Mouse (Mus musculus): ENCODE data around the gene Kcnab2. TPM values are rescaled to one million over a fixed set of nuclear protein-coding genes. Genes with fewer than 3 reads are reported as not detected.

The Kcnab2 gene
- polyA plus RNA-seq, 1 experiment from 2014 or later = 19.3 TPM

DNA sequence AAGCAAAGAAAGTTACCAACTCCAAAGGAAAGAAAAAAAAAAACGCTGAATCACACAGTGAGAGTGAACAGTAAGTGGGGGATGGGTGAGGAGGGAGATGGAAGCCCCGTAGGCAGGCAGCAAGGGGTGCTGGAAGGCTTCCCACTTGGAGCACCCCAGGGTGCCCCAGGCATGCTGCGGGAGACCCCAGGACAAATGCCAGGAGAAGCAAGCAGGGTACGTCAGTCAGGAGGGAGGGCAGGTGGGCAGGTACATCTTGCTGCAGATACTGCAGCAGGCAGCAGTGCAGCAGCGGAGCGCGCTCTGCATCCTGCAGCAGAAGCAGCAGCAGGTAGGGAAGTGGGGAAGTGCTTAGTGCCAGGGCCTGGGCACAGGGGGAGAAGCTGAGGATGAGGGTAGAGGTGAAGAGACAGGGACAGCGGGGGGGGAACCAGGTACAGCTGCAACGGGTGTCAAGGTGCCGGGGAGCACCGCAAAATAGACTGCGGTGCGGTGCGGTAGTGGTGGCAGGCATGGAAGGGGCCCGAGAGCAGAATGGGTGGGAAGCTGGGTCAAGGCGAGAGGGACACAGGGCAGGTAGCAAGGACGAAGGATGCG is 1.1 kb downstream of the Kcnab2 start, which contains the start of gene Nphp4:
TSS of gene Nphp4 (plus strand) at position 280 of the 597 bp plus-strand sequence.
- 4% methylated on average over 18 of the region's 18 CpGs for WGBS
- no peak within 1 kb of the TSS for H3K27ac ChIP-seq
- peaks cover 20% of the 10 kb centered on the region for H3K4me1 ChIP-seq
- peak within 1 kb of the TSS; percentile 80 for H3K4me3 ChIP-seq
- peak within 1 kb of the TSS; percentile 90 for H3K4me2 ChIP-seq (replicated peaks)
- peak within 1 kb of the TSS; percentile 83 for H3K9ac ChIP-seq
- H3K9me3 ChIP-seq (replicated peaks) = peaks cover 13% of the 10 kb centered on the region
- 0 out of 2 replicates have a peak, but pooled peaks cover 2% of the 10 kb centered on the region for H3K36me3 ChIP-seq
- no peak; the same call in 1 of the 2 replicates for ATAC-seq (ENCODE audit: low FRiP score)
- peaks cover 18% of the 10 kb centered on the region for H3K27me3 ChIP-seq

DNA sequence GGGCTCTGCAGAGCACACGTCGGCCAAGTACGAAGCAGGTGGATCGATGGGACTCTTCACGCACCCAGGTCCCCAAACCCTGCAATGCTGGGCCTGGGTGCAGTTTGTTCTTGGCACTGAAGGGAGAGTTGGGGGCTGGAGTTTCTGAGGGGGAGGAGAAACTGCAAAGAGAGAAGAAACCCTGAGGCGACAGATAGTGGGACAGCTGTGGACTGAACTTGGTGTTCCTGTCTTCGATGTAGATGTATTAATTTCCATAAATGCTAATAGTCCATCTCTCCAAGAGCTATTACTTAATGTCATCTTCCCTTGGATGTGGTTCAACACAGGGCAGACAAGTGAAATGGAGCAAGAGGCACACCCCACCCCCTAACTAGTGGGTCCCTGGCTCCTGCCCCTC is 1.7 kb downstream of the Kcnab2 start:
- peaks cover 20% of the 10 kb centered on the region for H3K4me1 ChIP-seq
- no peak for ATAC-seq (ENCODE audit: low FRiP score)
- peak overlapping the region; percentile 80 for H3K4me3 ChIP-seq
- no peak overlapping the region for H3K27ac ChIP-seq
- 82% methylated on average over 7 of the region's 7 CpGs for WGBS
- peaks cover 16% of the 10 kb centered on the region for H3K9me3 ChIP-seq (replicated peaks)
- 0 out of 2 replicates have a peak, but pooled peaks cover 2% of the 10 kb centered on the region for H3K36me3 ChIP-seq
- H3K4me2 ChIP-seq (replicated peaks) = peak overlapping the region; percentile 90; the same call in 1 of the 2 replicates
- peaks cover 18% of the 10 kb centered on the region for H3K27me3 ChIP-seq
- H3K9ac ChIP-seq = no peak overlapping the region

- 80% methylated on average over 6 of the region's 6 CpGs for WGBS
- Histone ChIP-seq H3K4me1 (peaks cover 8% of the 10 kb centered on the region), H3K9ac (no peak overlapping the region), H3K4me3 (no peak overlapping the region), H3K27ac (no peak overlapping the region), H3K36me3 (0 out of 2 replicates have a peak, but pooled peaks cover 2% of the 10 kb centered on the region), H3K27me3 (no peaks in the 10 kb centered on the region), H3K9me3 (replicated peaks) (peaks cover 16% of the 10 kb centered on the region), H3K4me2 (replicated peaks) (no peak overlapping the region)
- no peak for ATAC-seq (ENCODE audit: low FRiP score)
These were observed 9.7 kb downstream of the Kcnab2 start for GRCm38 (mm10) chr4:152467951-152468350.

DNA sequence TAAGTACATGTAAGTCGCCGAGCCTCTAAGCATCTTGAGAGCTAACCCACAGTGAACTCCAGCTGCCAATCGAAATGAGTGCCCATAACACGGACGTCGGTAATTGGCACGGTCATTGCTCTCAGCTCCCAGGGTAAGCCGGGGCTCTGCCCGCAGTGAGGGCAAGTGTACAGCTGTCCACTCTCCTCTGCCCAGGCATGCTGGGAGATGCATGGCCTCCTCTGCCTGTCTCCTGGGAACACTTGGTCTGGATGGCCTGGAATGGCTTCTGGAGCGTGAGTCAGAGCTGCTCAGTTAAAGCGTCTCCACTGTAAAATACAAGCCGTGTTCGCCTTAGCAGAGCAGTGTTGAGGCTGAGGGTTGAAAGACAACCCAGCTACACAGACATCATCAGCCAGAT is 11.1 kb downstream of the Kcnab2 start:
- ATAC-seq (ENCODE audit: low FRiP score) = no peak
- H3K9me3 ChIP-seq (replicated peaks) = peaks cover 4% of the 10 kb centered on the region
- no peaks in the 10 kb centered on the region for H3K36me3 ChIP-seq
- no peak overlapping the region for H3K9ac ChIP-seq
- no peak overlapping the region for H3K4me2 ChIP-seq (replicated peaks)
- H3K4me3 ChIP-seq = no peak overlapping the region
- H3K27ac ChIP-seq = no peak overlapping the region
- peaks cover 8% of the 10 kb centered on the region for H3K4me1 ChIP-seq
- H3K27me3 ChIP-seq = no peaks in the 10 kb centered on the region
- WGBS = 84% methylated on average over 13 of the region's 13 CpGs

- H3K27ac ChIP-seq = peak overlapping the region; percentile 4; the same call in 1 of the 2 replicates
- H3K4me1 ChIP-seq = peaks cover 8% of the 10 kb centered on the region
- no peaks in the 10 kb centered on the region for H3K27me3 ChIP-seq
- 33% methylated on average over 8 of the region's 8 CpGs for WGBS
- H3K4me2 ChIP-seq (replicated peaks) = no peak overlapping the region
- no peak overlapping the region for H3K4me3 ChIP-seq
- no peaks in the 10 kb centered on the region for H3K36me3 ChIP-seq
- ATAC-seq (ENCODE audit: low FRiP score) = 0 out of 2 replicates have a peak, but pooled peaks have one; percentile 48
- H3K9me3 ChIP-seq (replicated peaks) = no peaks in the 10 kb centered on the region
- no peak overlapping the region for H3K9ac ChIP-seq
These were observed 12.6 kb downstream of the Kcnab2 start for GRCm38 (mm10) chr4:152465116-152465515.

DNA sequence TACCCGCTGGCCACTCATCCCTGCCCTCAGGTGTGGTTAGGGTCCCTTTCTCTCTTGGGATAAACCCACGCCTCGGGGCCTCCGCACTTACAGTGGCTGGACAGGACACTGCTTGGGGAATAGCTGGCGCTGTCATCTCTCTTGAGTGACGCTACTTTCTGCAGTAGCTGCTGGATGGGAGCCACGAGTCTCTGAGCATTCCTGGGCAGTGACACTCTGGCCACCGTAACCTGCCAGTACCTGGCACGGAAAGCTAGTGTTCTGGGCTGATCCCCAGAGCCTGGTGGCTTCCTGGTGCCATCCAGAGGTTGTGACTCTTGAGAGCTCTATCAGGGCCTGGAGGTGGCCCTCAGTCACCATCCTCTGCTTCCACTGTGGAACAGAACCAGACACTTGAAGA is 14.5 kb downstream of the Kcnab2 start:
- Histone ChIP-seq H3K27me3 (no peaks in the 10 kb centered on the region), H3K36me3 (no peaks in the 10 kb centered on the region), H3K9ac (no peak overlapping the region), H3K4me3 (no peak overlapping the region), H3K4me1 (peaks cover 8% of the 10 kb centered on the region), H3K4me2 (replicated peaks) (no peak overlapping the region), H3K27ac (no peak overlapping the region), H3K9me3 (replicated peaks) (no peaks in the 10 kb centered on the region)
- no peak for ATAC-seq (ENCODE audit: low FRiP score)
- WGBS = 91% methylated on average over 9 of the region's 9 CpGs

DNA sequence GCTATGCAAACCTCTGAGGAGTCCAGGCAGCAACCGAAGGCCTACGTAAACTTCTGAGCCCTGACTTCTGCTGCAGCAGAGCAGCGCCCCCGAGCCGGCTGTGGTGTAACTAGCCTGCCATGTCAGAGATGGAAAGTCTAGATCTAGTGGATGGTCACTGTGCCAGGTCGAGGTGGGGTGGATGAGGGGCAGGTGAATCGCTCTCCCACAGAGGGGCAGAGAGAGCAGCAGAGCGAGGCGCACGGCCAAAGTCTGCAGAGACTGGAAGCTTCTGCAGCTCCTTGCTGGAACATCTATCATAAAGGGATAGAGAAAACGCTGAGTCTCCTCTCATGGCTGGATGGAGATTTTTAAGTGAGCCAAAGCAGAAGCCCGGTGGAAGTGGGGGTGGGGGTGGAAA is 15.2 kb downstream of the Kcnab2 start:
- no peak for ATAC-seq (ENCODE audit: low FRiP score)
- H3K4me3 ChIP-seq = no peak overlapping the region
- H3K9ac ChIP-seq = no peak overlapping the region

GRCm38 (mm10) chr4:152457673-152458072 is 20.0 kb downstream of the Kcnab2 start:
- H3K9me3 ChIP-seq (replicated peaks) = no peaks in the 10 kb centered on the region
- H3K9ac ChIP-seq = no peak overlapping the region
- no peak for ATAC-seq (ENCODE audit: low FRiP score)
- H3K27me3 ChIP-seq = no peaks in the 10 kb centered on the region
- 92% methylated on average over 4 of the region's 4 CpGs for WGBS
- H3K4me2 ChIP-seq (replicated peaks) = no peak overlapping the region
- peaks cover 13% of the 10 kb centered on the region for H3K4me1 ChIP-seq
- H3K4me3 ChIP-seq = no peak overlapping the region
- H3K27ac ChIP-seq = no peak overlapping the region
- H3K36me3 ChIP-seq = no peaks in the 10 kb centered on the region

More for the DNA sequence above, 15.2 kb downstream of the Kcnab2 start:
- H3K4me2 ChIP-seq (replicated peaks) = no peak overlapping the region
- WGBS = 83% methylated on average over 12 of the region's 12 CpGs
- no peaks in the 10 kb centered on the region for H3K27me3 ChIP-seq
- H3K27ac ChIP-seq = no peak overlapping the region
- H3K9me3 ChIP-seq (replicated peaks) = no peaks in the 10 kb centered on the region
- no peaks in the 10 kb centered on the region for H3K36me3 ChIP-seq
- peaks cover 8% of the 10 kb centered on the region for H3K4me1 ChIP-seq

DNA sequence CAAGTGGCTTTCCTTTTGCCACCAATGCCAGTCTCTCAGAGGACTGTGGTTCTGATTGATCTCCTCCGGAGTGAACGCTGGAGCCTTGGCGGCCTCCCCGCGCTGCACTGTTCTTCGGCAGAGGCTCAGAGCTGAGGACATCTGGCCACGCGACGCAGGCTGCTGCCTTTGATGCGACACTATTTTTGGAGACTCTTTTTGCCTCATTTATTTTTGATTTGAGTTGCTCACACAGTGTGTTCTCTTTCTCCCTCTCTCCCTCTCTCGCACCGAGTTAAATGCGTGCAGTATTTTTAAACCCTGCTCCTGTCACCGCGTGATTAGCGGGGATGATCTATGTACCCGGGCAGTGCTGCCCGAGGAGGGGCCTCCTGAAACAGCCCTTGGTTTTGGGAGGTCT is 21.1 kb downstream of the Kcnab2 start:
- H3K27ac ChIP-seq = no peak overlapping the region
- no peak overlapping the region for H3K4me3 ChIP-seq
- WGBS = 69% methylated on average over 18 of the region's 18 CpGs
- ATAC-seq (ENCODE audit: low FRiP score) = no peak
- H3K4me1 ChIP-seq = peaks cover 13% of the 10 kb centered on the region
- no peaks in the 10 kb centered on the region for H3K9me3 ChIP-seq (replicated peaks)
- H3K9ac ChIP-seq = no peak overlapping the region
- no peaks in the 10 kb centered on the region for H3K36me3 ChIP-seq
- H3K4me2 ChIP-seq (replicated peaks) = no peak overlapping the region
- no peaks in the 10 kb centered on the region for H3K27me3 ChIP-seq

DNA sequence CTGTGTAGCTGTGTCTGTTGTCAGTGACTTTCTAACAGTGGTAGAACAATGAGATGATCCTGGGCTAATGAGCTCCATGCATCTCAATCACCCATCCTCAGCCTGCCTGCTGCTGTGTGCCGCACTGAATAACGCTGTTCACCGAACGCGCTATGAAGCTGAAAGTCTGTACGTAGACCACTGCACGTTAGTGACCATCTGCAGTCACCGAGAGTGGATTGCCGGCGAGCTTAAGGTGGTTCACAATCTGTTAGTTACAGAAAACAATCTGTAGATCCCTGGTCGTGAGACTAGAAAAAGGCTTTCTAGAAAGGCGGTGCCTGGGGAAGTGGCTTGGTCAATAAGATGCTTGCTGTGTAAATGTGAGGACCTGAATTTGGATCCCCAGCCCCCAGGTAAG is 23.5 kb downstream of the Kcnab2 start:
- WGBS = 85% methylated on average over 12 of the region's 12 CpGs
- no peak overlapping the region for H3K27ac ChIP-seq

DNA sequence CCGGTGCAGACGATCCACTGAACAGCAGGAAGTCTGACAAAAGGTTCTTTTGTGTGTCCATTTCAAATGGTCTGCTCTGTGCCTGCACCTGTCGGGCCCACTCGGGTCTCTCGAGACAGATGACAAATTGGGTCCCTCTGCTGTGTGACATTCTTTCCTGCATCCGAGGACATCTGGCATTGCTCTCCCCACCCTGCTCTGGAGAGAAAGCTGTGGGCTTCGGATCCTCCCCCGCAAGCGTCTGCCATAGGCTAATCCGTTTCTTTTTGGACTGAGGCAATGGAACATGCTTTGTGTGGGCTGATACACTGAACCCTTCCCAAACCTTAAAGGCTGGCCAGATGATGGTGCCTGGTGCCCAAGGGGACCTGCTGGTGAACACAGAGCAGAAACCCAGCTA is 24.6 kb downstream of the Kcnab2 start:
- peak; percentile 51; the same call in 1 of the 2 replicates for ATAC-seq (ENCODE audit: low FRiP score)

More for the DNA sequence above, 23.5 kb downstream of the Kcnab2 start:
- no peak overlapping the region for H3K4me2 ChIP-seq (replicated peaks)
- H3K4me1 ChIP-seq = peaks cover 13% of the 10 kb centered on the region
- 0 out of 2 replicates have a peak, but pooled peaks have one; percentile 9 for ATAC-seq (ENCODE audit: low FRiP score)
- H3K9ac ChIP-seq = no peak overlapping the region
- no peaks in the 10 kb centered on the region for H3K9me3 ChIP-seq (replicated peaks)
- H3K27me3 ChIP-seq = no peaks in the 10 kb centered on the region
- no peak overlapping the region for H3K4me3 ChIP-seq
- no peaks in the 10 kb centered on the region for H3K36me3 ChIP-seq

GRCm38 (mm10) chr4:152451371-152451770 is 26.3 kb downstream of the Kcnab2 start:
- no peak overlapping the region for H3K4me3 ChIP-seq
- H3K4me2 ChIP-seq (replicated peaks) = no peak overlapping the region
- no peaks in the 10 kb centered on the region for H3K27me3 ChIP-seq
- 85% methylated on average over 6 of the region's 6 CpGs for WGBS
- H3K36me3 ChIP-seq = no peaks in the 10 kb centered on the region
- no peak overlapping the region for H3K9ac ChIP-seq
- no peak overlapping the region for H3K27ac ChIP-seq
- H3K4me1 ChIP-seq = peaks cover 13% of the 10 kb centered on the region
- no peak for ATAC-seq (ENCODE audit: low FRiP score)
- H3K9me3 ChIP-seq (replicated peaks) = no peaks in the 10 kb centered on the region

More for the DNA sequence above, 24.6 kb downstream of the Kcnab2 start:
- Histone ChIP-seq H3K36me3 (no peaks in the 10 kb centered on the region), H3K4me1 (peaks cover 13% of the 10 kb centered on the region), H3K27ac (peak overlapping the region; percentile 75), H3K4me3 (no peak overlapping the region), H3K9ac (no peak overlapping the region), H3K27me3 (no peaks in the 10 kb centered on the region), H3K9me3 (replicated peaks) (no peaks in the 10 kb centered on the region), H3K4me2 (replicated peaks) (no peak overlapping the region)
- WGBS = 31% methylated on average over 10 of the region's 10 CpGs

DNA sequence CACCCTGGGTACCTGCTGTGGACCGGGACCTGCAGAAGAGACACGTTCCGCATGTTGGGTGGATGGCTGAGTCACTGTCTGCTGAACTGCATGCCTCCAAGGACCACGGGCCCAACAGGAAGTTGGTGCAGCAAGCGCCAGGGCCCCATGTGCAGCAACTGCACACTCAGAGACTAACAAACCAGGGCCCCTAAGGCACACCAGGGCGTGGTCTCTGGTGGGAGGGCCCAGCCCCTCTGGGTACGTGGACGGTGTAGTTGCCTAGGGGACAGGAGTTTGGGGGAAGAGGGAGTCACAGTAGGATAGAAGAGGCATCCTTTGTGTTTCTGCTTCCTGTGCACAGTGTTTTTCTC is 29.0 kb downstream of the Kcnab2 start:
- Histone ChIP-seq H3K4me1 (peaks cover 9% of the 10 kb centered on the region), H3K27me3 (no peaks in the 10 kb centered on the region), H3K4me3 (no peak overlapping the region), H3K9ac (no peak overlapping the region), H3K36me3 (no peaks in the 10 kb centered on the region), H3K27ac (no peak overlapping the region), H3K4me2 (replicated peaks) (no peak overlapping the region), H3K9me3 (replicated peaks) (no peaks in the 10 kb centered on the region)
- no peak for ATAC-seq (ENCODE audit: low FRiP score)
- 66% methylated on average over 8 of the region's 8 CpGs for WGBS

Data from hindbrain, embryonic 12.5 days (tissue).